Mouse (Mus musculus) retina, embryonic 14.5 days (tissue): Measurements from ENCODE around the gene Pnpla5.
"Not testable (repeated sequence)": the region's sequence is repeated elsewhere in the genome, so short reads cannot be mapped to it uniquely, and the experiment has no call there.

ENCODE experiments used
- DNase-seq: peaks from one replicate; pipeline ENCODE4 v3.0.0-alpha.2; 2015; ENCODE audit warnings: low spot score

Gene Pnpla5

GRCm38 (mm10) chr15:84116466-84116865 is 6.5 kb downstream of the Pnpla5 start:
- DNase-seq: no peak

GRCm38 (mm10) chr15:84115727-84116126 is 7.2 kb downstream of the Pnpla5 start:
- DNase-seq: peak; percentile 43

GRCm38 (mm10) chr15:84113873-84114272 is 9.1 kb downstream of the Pnpla5 start:
- no peak for DNase-seq

GRCm38 (mm10) chr15:84108899-84109298 is 14.1 kb downstream of the Pnpla5 start:
- DNase-seq: peak; percentile 69

- no peak for DNase-seq
Observed at GRCm38 (mm10) chr15:84105924-84106500, 17.0 kb downstream of the Pnpla5 start.

GRCm38 (mm10) chr15:84105105-84105923 is 17.7 kb downstream of the Pnpla5 start, which contains the start of gene Sult4a1:
Gene Sult4a1 (minus strand): TSS chr15:84105754.
- peak; percentile 46 for DNase-seq

GRCm38 (mm10) chr15:84104626-84105025 is 18.3 kb downstream of the Pnpla5 start:
- DNase-seq: no peak

- DNase-seq: not testable (repeated sequence)
Observed at GRCm38 (mm10) chr15:84097536-84097935, 25.4 kb downstream of the Pnpla5 start.

GRCm38 (mm10) chr15:84096051-84096450 is 26.9 kb downstream of the Pnpla5 start:
- no peak for DNase-seq

GRCm38 (mm10) chr15:84094921-84095320 is 28.1 kb downstream of the Pnpla5 start:
- no peak for DNase-seq

- no peak for DNase-seq
Observed at GRCm38 (mm10) chr15:84086775-84087174, 36.2 kb downstream of the Pnpla5 start.

- no peak for DNase-seq
Observed at GRCm38 (mm10) chr15:84086364-84086763, 36.6 kb downstream of the Pnpla5 start.

- no peak for DNase-seq
Observed at GRCm38 (mm10) chr15:84080069-84080468, 42.9 kb downstream of the Pnpla5 start.

GRCm38 (mm10) chr15:84079519-84079918 is 43.5 kb downstream of the Pnpla5 start:
- no peak for DNase-seq

- no peak for DNase-seq
Observed at GRCm38 (mm10) chr15:84078667-84079066, 44.3 kb downstream of the Pnpla5 start.

GRCm38 (mm10) chr15:84077151-84077550 is 45.8 kb downstream of the Pnpla5 start:
- no peak for DNase-seq

GRCm38 (mm10) chr15:84074705-84075185 is 48.2 kb downstream of the Pnpla5 start:
- peak; percentile 51 for DNase-seq

GRCm38 (mm10) chr15:84073911-84074704 is 48.9 kb downstream of the Pnpla5 start:
- peak; percentile 86 for DNase-seq

- DNase-seq: no peak
Observed at GRCm38 (mm10) chr15:84073058-84073457, 49.9 kb downstream of the Pnpla5 start.

- DNase-seq: peak; percentile 87
Observed at GRCm38 (mm10) chr15:84072226-84072625, 50.7 kb downstream of the Pnpla5 start.

- DNase-seq: no peak
Observed at GRCm38 (mm10) chr15:84070116-84070676, 52.8 kb downstream of the Pnpla5 start.

GRCm38 (mm10) chr15:84069455-84070050 is 53.4 kb downstream of the Pnpla5 start:
- DNase-seq: no peak
